Comparison of ENCODE assay signal across 8 mouse cellular contexts in the genomic region with DNA sequence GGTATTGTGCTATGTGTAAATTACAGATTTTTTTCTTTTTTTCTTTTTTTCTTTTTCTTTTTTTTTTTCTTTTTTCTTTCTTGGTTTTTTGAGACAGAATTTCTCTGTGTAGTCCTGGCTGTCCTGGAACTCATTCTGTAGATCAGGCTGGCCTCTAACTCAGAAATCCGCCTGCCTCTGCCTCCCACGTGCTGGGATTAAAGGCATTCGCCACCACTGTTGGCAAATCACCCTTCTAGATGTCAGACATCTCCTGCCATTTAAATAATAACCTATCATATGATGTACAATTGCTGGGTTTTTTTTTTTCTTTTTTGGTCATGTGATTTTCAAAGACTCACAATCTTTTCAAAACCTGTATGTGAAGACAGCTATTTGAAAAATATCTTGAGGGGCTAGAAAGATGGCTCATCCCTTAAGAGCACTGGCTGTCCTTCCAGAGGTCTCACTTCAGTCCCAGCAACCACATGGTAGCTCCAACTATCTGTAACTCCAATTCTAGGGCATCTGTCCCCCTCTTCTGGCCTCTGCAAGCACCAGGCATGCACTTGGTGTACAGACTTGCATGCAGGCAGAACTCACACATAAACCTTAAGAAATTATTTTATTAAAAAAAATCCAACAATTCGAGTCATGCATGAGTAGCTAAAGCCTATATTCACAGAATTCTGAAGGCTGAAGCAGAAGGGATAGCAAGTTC. TPM values are rescaled to one million over a fixed set of nuclear protein-coding genes. Genes with fewer than 3 reads are reported as not detected.
DNase-seq lines count a peak whose midpoint lies in the region; ATAC-seq and TF ChIP-seq lines count a peak whose summit lies in the region.

No protein-coding gene starts in this region.

- TF ChIP-seq CTCF in thymus, adult 2 months (IDR thresholded peaks at IDR 0.05; ENCODE audit: borderline replicate concordance, control insufficient read depth, extremely low read depth, insufficient read depth, low read length, poor library complexity) = no peak
- peak; percentile 37 for TF ChIP-seq CTCF in stomach, postnatal 0 days (IDR thresholded peaks at IDR 0.05; ENCODE audit: low read depth)

- H3K9ac ChIP-seq in limb, embryonic 11.5 days (ENCODE audit: low read length) = no peak overlapping the region
- no peak overlapping the region for H3K9ac ChIP-seq in stomach, postnatal 0 days (ENCODE audit: low read length)

- TF ChIP-seq EP300 in stomach, postnatal 0 days (optimal IDR thresholded peaks at IDR 0.05) = no peak

- no peaks in the 10 kb centered on the region for H3K36me3 ChIP-seq in thymus, adult 2 months (ENCODE audit: control insufficient read depth, insufficient read depth, low read length)
- no peaks in the 10 kb centered on the region for H3K36me3 ChIP-seq in limb, embryonic 11.5 days (ENCODE audit: control insufficient read depth, insufficient read depth, low read length)
- no peaks in the 10 kb centered on the region for H3K36me3 ChIP-seq in stomach, postnatal 0 days (ENCODE audit: control insufficient read depth, insufficient read depth, low read length)

- no peaks in the 10 kb centered on the region for H3K9me3 ChIP-seq in limb, embryonic 11.5 days (ENCODE audit: control insufficient read depth, low read length)
- no peaks in the 10 kb centered on the region for H3K9me3 ChIP-seq in stomach, postnatal 0 days (ENCODE audit: control insufficient read depth, low read length)

- H3K4me3 ChIP-seq in thymus, adult 2 months (ENCODE audit: control insufficient read depth, insufficient read depth, low read length) = no peak overlapping the region
- peak overlapping the region; percentile 96; the same call in 1 of the 2 replicates for H3K4me3 ChIP-seq in limb, embryonic 11.5 days (ENCODE audit: low read depth, low read length)
- H3K4me3 ChIP-seq in stomach, postnatal 0 days (ENCODE audit: low read depth, low read length) = no peak overlapping the region

- H3K4me1 ChIP-seq in thymus, adult 2 months (replicated peaks; ENCODE audit: control insufficient read depth, insufficient read depth, low read length) = peaks cover 2% of the 10 kb centered on the region; the same call in 1 of the 2 replicates
- H3K4me1 ChIP-seq in limb, embryonic 11.5 days (ENCODE audit: control insufficient read depth, insufficient read depth, low read length) = peaks cover 7% of the 10 kb centered on the region; the same call in 1 of the 2 replicates
- peaks cover 4% of the 10 kb centered on the region; the same call in 1 of the 2 replicates for H3K4me1 ChIP-seq in stomach, postnatal 0 days (replicated peaks; ENCODE audit: control insufficient read depth, insufficient read depth)

- no peak overlapping the region for H3K4me2 ChIP-seq in limb, embryonic 11.5 days (ENCODE audit: low read depth, severe bottlenecking)
- H3K4me2 ChIP-seq in stomach, postnatal 0 days (replicated peaks; ENCODE audit: low read depth) = peak overlapping the region; percentile 56

- no peaks in the 10 kb centered on the region for H3K27me3 ChIP-seq in thymus, adult 2 months (ENCODE audit: control insufficient read depth, insufficient read depth, low read length)
- no peaks in the 10 kb centered on the region for H3K27me3 ChIP-seq in limb, embryonic 11.5 days (ENCODE audit: control insufficient read depth, insufficient read depth, low read length)
- no peaks in the 10 kb centered on the region for H3K27me3 ChIP-seq in stomach, postnatal 0 days (ENCODE audit: control insufficient read depth, insufficient read depth, low read length)

- WGBS in thymus, adult 2 months = 84% methylated on average over 4 of the region's 4 CpGs
- WGBS in limb, embryonic 11.5 days = 84% methylated on average over 4 of the region's 4 CpGs
- 72% methylated on average over 4 of the region's 4 CpGs for WGBS in stomach, postnatal 0 days

- no peak for TF ChIP-seq POLR2A in thymus, adult 2 months (IDR thresholded peaks at IDR 0.05; ENCODE audit: control insufficient read depth, extremely low read depth, insufficient read depth, low read length, poor library complexity)

- no peak overlapping the region for H3K27ac ChIP-seq in thymus, adult 2 months (ENCODE audit: control insufficient read depth, insufficient read depth, low read length)
- no peak overlapping the region for H3K27ac ChIP-seq in limb, embryonic 11.5 days (replicated peaks; ENCODE audit: low read depth, low read length)
- no peak overlapping the region for H3K27ac ChIP-seq in stomach, postnatal 0 days (replicated peaks)

- no peak for ATAC-seq in limb, embryonic 11.5 days (ENCODE audit: insufficient number of reproducible peaks, low FRiP score, low TSS enrichment, low read depth)
- ATAC-seq in stomach, postnatal 0 days (ENCODE audit: low FRiP score, low TSS enrichment) = no peak

- peak; percentile 21 for DNase-seq in cerebellum, adult 9-11 months
- DNase-seq in cerebellum, postnatal 14 days = no peak
- DNase-seq in thymus, adult 2 months = peak; percentile 23
- DNase-seq in thymus, postnatal 25 days = no peak
- no peak for DNase-seq in limb, embryonic 11.5 days (ENCODE audit: low spot score)
- DNase-seq in stomach, postnatal 0 days (ENCODE audit: low spot score) = no peak
- DNase-seq in spleen, postnatal 4 days (ENCODE audit: low spot score in 2 of 2) = no peak
- no peak for DNase-seq in cerebellum, adult 8-10 months

RNA-seq across cellular contexts. Expression of gene Fbxo11, which starts 2.3 kb away (rescaled TPM):
- 29.5 and 39.6 TPM in 2 replicates for polyA plus RNA-seq in thymus, adult 2 months (2012; rRNA removed)
- 32.2 and 33.6 TPM in 2 replicates for polyA plus RNA-seq in limb, embryonic 11.5 days (2014; fragmentation: Nextera tagmentation; extraction: Ambion mirVana)
- 7.7 and 9.1 TPM in 2 replicates for polyA plus RNA-seq in stomach, postnatal 0 days (2015; fragmentation: Nextera tagmentation; extraction: Ambion mirVana)

Comparison
In these comparisons a context has a peak if more than half of its experiments do, and no peak if none do; other contexts are left out.
1. DNase-seq: peak in cerebellum, adult 9-11 months (single experiment) and thymus, adult 2 months (single experiment); none in cerebellum, postnatal 14 days (0 of 2), thymus, postnatal 25 days (single experiment), limb, embryonic 11.5 days (single experiment), stomach, postnatal 0 days (single experiment), spleen, postnatal 4 days (0 of 2) and cerebellum, adult 8-10 months (single experiment).